Mouse (Mus musculus) 416B (cell line): ENCODE data around the gene Ces3a.
"Not testable (repeated sequence)": the region's sequence is repeated elsewhere in the genome, so short reads cannot be mapped to it uniquely, and the experiment has no call there.

Experiments
- DNase-seq: peaks from one replicate; pipeline ENCODE4 v3.0.0; 2011; ENCODE audit warnings: low read depth

The Ces3a gene

GRCm38 (mm10) chr8:105048371-105048854, at the start of gene Ces3a:
Gene Ces3a, plus strand, starts transcription at chr8:105048601.
- no peak for DNase-seq

GRCm38 (mm10) chr8:104999183-104999582, 49.2 kb upstream of the Ces3a start:
- no peak for DNase-seq

DNA sequence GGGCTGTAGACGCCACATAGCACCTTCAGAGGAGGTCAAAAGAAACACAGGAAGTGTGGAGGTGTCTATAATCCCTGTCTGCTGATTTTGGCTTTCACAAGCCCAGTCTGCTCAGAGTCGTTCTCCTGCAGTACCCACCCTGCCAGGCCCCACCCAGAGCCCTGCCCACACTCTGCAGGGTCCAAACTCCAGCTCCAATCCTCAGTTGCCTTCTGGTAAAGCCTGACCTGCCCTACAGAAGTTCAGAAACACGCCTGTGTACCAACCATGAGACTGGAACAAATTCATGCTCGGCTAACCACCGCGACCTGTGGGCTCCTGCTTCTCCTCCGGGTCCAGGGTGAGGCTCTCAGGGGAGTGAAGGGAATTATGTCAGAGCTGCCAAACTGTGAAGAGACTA, 47.8 kb upstream of the Ces3a start, which contains the start of gene Ces2h:
Gene Ces2h (plus strand): TSS at position 268 of the 400 bp plus-strand sequence.
- DNase-seq, result no peak

DNA sequence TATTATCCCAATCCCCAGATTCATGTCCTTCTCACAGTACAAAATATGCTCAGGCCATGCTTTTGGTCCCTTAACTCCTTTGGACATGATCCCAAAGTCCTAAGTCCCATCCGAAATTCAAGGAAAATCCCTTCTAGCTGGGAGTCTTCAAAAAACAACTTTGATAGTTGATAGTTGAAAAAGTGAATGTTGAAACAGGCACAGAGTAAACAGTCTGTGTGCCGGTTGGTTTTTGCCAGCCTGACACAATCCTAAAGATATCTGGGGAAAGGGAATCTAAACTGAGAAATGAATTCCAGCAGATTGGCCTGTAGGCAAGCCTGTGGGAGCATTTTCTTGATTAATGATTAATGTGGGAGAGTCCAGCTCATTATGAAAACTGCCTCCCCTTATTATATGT, 38.4 kb upstream of the Ces3a start:
- no peak for DNase-seq

GRCm38 (mm10) chr8:105011136-105011535, 37.3 kb upstream of the Ces3a start:
- DNase-seq, result peak; percentile 48

DNA sequence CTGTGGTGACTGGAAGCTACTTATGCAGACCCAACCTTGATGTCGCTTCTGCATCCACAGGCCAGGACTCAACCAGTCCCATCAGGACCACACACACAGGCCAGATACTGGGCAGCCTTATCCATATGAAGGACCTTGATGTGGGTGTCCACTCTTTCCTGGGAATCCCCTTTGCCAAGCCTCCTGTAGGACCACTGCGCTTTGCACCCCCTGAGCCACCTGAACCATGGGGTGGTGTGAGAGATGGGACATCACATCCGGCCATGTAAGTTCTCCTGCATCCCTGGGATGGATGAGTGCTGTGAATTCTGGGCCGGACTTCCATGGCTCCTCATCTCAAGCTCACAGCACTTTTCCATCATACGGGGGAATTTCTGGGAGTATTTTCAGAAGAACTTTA, 34.0 kb upstream of the Ces3a start:
- DNase-seq, result no peak

DNA sequence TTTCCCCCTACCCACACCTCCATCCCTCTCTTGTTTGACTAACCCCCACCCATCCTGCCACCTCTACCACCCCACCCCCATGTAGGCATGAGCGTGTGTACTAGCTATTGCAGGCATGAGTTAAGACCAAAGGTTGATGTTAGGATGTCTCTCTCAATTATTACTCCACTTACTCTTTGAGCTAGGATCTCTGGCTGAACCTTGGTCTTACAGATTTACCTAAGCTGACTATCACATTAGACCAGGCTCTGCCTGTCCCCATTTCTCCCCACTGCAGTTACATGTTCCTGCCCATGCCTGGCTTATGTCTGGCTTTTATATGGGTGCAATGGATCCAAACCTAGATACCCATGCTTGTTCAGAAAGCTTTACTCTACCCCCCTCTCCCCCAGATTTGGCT, 26.4 kb upstream of the Ces3a start:
- no peak for DNase-seq

- DNase-seq, result no peak
Measured at GRCm38 (mm10) chr8:105023087-105023486, 25.3 kb upstream of the Ces3a start.

- peak; percentile 83 for DNase-seq
Measured at GRCm38 (mm10) chr8:105025050-105025449, 23.4 kb upstream of the Ces3a start.

GRCm38 (mm10) chr8:105043510-105043909, 4.9 kb upstream of the Ces3a start:
- DNase-seq, result no peak

- DNase-seq, result no peak
Measured at GRCm38 (mm10) chr8:105045824-105046401, 2.5 kb upstream of the Ces3a start.

GRCm38 (mm10) chr8:105056211-105056610, 7.8 kb downstream of the Ces3a start:
- no peak for DNase-seq

- no peak for DNase-seq
Measured at GRCm38 (mm10) chr8:105060056-105060455, 11.7 kb downstream of the Ces3a start.

- DNase-seq, result peak; percentile 81
Measured at GRCm38 (mm10) chr8:105066761-105067160, 18.4 kb downstream of the Ces3a start.

- not testable (repeated sequence) for DNase-seq
Measured at GRCm38 (mm10) chr8:105067905-105068304, 19.5 kb downstream of the Ces3a start.

GRCm38 (mm10) chr8:105068971-105069370, 20.6 kb downstream of the Ces3a start:
- no peak for DNase-seq

DNA sequence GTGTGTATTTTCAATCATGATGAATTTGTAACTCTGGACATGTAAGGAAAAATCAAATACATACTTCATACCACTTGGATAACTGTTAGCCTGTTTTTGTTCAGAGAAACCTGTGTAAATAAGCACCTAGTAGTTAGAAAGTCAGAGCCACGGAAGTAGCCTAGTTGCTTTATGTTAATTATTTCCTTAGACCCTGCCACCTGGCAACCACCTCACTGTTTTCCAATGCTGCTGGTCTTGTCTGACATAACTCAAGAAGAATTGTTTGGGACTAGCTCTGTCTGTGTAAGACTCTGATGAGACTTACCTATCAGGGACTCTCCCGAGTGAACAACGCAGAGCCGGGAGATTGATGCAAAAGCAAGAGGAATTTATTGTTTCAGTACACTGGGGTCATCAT, 28.2 kb downstream of the Ces3a start:
- DNase-seq, result no peak

- DNase-seq, result no peak
Measured at GRCm38 (mm10) chr8:105077071-105077470, 28.7 kb downstream of the Ces3a start.

GRCm38 (mm10) chr8:105078591-105078990, 30.2 kb downstream of the Ces3a start:
- no peak for DNase-seq

DNA sequence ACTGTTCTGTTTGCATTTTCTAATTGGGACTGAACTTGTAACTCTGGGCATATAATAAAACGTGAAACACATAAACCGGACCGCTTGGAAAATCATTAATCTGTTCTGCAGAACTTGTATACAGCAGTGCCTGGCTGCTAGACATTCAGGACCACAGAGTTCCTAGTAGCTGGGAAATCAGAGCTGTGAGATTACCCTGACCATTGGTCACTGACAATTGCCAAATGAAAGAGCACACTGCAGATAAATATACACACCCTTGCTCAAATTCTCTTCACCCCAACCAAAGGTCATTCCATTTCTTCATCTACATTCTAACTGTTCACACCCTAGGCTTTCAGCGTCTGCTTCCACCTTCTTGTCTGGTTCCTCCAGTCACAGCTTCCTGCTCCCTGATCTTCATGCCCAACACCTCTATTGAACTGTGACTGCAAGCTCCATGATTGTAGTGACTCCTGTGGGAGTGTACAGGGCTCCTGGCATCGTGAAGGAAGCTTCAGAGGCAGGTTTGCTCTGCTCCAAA, 32.5 kb downstream of the Ces3a start:
- DNase-seq, result no peak

DNA sequence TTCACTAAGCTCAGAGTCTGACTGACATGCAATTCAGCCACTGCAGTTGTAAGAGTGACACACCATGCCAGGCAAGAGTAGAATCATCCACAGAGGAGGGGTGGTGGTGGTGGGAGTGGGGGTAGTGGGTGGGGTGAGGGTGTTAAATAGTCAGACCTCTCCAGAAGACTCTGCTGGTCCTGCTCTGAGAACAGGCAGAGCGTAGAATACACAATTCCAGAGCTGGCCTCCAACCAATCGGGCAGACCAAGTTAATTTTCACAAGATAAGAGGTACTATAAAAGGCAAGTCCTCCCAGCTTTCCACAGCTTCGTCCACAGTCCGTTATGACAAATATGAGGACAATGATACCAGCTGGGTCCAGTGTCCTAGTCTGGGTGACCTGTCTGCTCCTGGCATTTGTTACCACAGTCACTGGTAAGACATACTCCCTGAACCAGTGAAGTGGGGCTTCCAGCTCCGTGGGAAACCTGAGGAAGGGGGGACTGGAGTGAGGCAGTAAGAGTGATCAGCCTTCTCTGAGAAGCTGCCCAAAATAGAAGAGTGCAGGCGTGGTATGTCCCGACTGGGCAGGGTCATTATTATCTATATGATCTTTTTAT, 35.1 kb downstream of the Ces3a start, which contains the start of gene Ces3b:
Gene Ces3b (plus strand): TSS at position 305 of the 602 bp plus-strand sequence.
- DNase-seq, result no peak

DNA sequence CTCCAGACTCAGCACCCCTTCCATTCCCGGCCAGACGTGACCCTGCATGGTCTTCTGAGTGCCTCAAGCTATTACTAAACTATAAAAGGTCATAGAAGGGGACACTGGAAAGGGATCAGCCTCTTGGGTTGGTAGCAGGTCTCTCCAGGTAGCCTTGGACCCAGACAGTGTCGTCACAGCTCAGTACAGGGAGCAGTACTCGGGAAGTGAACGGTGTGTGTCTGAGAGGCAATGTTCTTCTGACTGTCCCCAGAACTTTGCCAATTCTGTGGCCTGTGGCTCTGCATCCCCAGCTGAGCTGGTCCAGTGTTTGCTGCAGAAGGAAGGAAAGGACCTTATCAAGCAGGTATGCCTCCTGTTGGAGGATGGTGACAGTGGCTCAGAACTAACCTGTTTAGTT, 39.8 kb downstream of the Ces3a start:
- DNase-seq, result not testable (repeated sequence)

DNA sequence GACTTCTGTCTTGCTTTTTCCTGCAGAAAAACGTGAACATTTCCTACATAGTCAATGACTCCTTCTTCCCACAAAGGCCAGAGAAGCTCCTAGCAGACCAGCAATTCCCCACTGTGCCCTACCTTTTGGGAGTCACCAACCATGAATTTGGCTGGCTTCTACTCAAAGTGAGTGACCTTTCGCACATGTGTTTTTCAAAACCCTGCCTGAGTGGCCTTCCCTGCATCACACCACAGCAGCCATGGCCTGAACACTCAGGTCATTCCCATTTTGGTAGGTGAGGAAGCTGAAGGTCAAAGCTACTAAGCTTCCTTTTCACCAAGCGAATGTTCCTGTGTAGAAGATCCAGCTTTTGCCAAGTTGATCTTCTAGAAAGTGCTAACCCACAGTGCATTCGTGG, 40.2 kb downstream of the Ces3a start:
- DNase-seq, result no peak

GRCm38 (mm10) chr8:105093992-105094391, 45.6 kb downstream of the Ces3a start:
- no peak for DNase-seq
